Mouse (Mus musculus) thymus, postnatal 0 days (tissue): Measurements from ENCODE around the gene Mkks. TPM values are rescaled to one million over a fixed set of nuclear protein-coding genes. Genes with fewer than 3 reads are reported as not detected.
"Not testable (repeated sequence)": the region's sequence is repeated elsewhere in the genome, so short reads cannot be mapped to it uniquely, and the experiment has no call there.

Source experiments
- DNase-seq: peaks from one replicate; pipeline ENCODE4 v3.0.0-alpha.2; 2015; ENCODE audit warnings: low spot score
- polyA plus RNA-seq: library from polyadenylated mRNA; unstranded; fragments of >200 nt; fragmentation: Nextera tagmentation; extraction: Ambion mirVana; gene quantifications from 2 replicates; pipeline ENCODE4 v1.2.1, GENCODE M21; 2015

Gene Mkks
- polyA plus RNA-seq: 13.2 and 13.3 TPM in 2 replicates

GRCm38 (mm10) chr2:136891068-136891950 is at the start of gene Mkks, which contains the start of the genes Slx4ip and AL731706.1:
Gene Mkks, minus strand, starts transcription at chr2:136891389.
Gene Slx4ip, plus strand, starts transcription at chr2:136891218.
Gene AL731706.1, minus strand, starts transcription at chr2:136891389.
- peak; percentile 100 for DNase-seq

GRCm38 (mm10) chr2:136938249-136938648 is 47.1 kb upstream of the Mkks start:
- DNase-seq: no peak

- DNase-seq: no peak
Observed at GRCm38 (mm10) chr2:136936391-136937288, 45.5 kb upstream of the Mkks start.

GRCm38 (mm10) chr2:136921003-136921408 is 29.8 kb upstream of the Mkks start:
- peak; percentile 12 for DNase-seq

DNA sequence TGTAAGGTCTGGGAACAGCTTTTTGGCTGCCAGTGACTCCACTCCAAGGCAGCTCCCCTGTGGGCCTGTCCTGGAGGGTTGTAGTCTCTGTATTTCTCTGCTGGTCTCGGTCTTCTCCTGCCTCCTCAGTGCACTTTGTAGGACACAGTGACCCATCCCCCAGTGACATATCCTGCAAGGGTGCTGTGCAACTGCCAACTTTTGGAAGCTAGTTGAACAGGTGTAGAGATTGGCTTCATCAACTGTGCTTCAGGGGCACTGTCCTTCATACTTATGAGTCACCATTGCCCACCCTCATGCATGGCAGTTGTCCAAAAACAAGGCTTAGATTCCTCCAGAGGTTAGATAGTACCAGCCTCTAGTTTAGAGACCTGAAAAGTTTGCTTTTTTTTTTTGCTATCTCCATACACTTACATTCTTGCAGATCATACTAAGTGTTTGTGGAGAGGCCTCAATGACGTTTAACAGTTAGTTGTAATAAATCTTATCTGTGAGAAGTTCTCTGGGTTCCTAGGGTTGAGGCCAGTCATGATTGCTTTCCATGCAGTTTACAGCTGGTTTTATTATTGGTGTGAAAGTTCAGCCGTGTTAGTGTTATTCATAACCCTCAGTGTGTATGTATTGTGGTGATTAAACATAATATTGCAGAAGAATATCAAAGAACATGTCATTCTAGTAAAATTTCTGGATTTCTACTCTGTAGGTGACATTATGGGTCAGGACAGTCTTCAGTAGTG is 29.2 kb upstream of the Mkks start:
- DNase-seq: no peak

DNA sequence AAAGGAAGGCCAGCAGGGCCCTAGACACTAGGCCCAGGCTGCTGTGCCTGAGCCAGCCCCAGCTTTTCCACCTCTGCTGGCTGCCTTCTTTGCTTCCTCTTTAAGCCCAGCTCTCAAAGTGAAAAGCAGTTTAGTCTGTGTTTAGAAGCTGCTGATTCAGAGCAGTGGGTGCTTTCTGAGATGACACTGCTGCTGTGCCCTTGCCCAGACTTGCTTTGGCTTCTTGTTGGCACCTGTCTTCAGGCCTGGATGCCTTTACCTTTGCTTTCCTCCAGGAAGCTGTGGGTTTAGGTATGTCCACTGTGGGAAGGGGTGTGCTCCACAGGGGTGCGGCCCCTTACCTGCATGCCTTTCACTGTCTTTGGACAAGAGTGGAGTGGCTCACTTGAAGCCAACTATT is 28.2 kb upstream of the Mkks start:
- no peak for DNase-seq

GRCm38 (mm10) chr2:136914334-136914902 is 23.2 kb upstream of the Mkks start:
- DNase-seq: no peak

DNA sequence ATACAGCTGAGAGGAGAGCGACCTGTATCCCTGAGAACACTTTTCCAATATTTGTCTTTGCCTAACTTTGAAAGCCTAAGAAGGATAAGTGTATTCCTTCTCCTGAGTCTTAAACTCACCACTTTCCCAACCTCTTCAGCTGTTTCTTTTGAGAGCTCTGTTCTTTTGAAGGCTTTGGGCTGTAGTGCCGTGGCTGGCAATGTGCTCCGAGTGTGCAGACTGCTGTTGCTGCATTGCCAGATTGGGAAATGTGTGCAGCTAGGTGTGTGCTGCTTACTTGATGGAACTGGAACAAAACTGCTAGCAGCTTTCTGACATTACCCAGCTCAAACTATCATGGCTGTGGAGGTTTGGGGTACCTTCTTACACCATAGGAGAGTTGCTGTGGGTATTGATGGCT is 21.8 kb upstream of the Mkks start:
- no peak for DNase-seq

DNA sequence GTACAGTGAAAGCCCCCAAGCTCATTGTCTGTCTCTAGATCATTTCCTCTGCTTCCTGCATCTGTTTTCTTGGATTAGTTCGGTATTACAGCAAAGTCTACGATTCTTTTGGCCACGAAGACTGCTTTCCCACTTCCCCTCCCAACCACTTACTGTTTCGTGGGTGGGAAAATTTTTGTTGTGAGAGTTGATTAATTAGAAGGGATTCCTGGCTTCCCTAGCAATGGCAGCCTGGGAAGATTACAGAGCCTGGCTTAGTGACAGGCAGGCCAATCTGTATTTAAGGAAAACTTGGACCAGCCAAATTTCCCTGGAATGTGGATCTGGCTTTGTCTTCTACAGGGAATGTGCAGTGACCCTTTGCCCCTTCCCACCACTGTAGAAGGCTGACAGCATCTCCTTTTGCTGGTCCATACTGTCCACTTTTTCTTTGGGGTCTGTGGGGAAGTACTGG is 20.8 kb upstream of the Mkks start:
- DNase-seq: no peak

- no peak for DNase-seq
Observed at GRCm38 (mm10) chr2:136909298-136909697, 18.1 kb upstream of the Mkks start.

- no peak for DNase-seq
Observed at GRCm38 (mm10) chr2:136908596-136908995, 17.4 kb upstream of the Mkks start.

GRCm38 (mm10) chr2:136896131-136896530 is 4.9 kb upstream of the Mkks start:
- DNase-seq: no peak

DNA sequence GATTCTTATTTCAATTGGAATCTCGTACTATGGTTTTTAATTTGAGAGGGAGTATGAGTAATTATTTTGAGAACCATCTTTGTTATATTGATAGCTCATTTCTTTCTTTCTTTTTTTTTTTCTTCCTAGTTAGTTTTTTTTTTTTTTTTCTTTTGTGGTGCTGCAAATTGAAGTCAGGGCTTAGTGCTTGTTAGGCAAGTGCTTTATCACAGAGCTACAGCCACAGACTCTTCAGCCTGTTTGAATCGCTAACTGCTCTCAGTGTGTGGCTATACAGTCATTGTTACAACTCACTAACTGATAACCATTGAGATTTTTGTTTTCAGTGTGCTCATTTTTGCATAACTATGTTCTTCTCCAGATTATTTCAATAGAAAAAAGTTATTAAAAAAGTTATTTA is 3.3 kb upstream of the Mkks start:
- DNase-seq: no peak

- peak; percentile 97 for DNase-seq
Observed at GRCm38 (mm10) chr2:136891951-136892371, 772 bp upstream of the Mkks start.

DNA sequence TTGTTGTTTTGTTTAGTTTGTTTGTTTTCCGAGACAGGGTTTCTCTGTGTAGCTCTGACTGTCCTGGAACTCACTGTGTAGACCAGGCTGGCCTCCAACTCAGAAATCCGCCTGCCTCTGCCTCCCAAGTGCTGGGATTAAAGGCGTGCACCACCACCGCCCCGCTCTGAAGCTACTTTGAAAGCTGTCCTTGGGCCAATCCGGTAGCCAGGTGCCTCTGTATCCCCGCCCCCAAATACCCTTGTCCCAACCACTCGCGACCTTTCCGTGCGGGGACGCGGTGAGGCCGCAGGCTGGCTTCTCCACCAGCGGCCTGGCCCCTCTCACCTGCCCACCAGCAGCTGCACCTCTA is 497 bp downstream of the Mkks start:
- not testable (repeated sequence) for DNase-seq

- peak; percentile 12 for DNase-seq
Observed at GRCm38 (mm10) chr2:136886846-136887245, 4.3 kb downstream of the Mkks start.

GRCm38 (mm10) chr2:136885579-136885978 is 5.6 kb downstream of the Mkks start, which contains the start of gene AL731706.2:
Gene AL731706.2, minus strand, starts transcription at chr2:136885679.
- no peak for DNase-seq

GRCm38 (mm10) chr2:136854543-136855388 is 36.4 kb downstream of the Mkks start:
- no peak for DNase-seq

DNA sequence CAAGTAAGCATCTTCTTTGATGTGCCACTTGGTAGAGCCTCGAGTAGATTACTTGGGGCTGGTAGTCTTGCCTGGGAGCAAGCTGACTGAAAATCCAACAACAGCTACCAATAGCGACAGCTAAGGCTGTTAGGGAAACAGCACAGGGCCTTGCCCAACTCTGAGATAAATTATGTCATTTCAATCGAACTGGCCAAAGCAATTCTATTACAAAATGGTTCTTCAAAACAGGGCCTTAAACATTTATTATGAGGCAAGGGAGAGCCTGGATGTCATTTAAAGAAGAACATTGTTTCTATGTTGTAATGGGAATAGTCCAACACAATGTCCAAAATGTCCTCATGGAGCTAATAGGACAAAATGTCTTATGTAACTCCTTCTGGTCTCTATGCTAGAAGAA is 40.8 kb downstream of the Mkks start:
- no peak for DNase-seq

DNA sequence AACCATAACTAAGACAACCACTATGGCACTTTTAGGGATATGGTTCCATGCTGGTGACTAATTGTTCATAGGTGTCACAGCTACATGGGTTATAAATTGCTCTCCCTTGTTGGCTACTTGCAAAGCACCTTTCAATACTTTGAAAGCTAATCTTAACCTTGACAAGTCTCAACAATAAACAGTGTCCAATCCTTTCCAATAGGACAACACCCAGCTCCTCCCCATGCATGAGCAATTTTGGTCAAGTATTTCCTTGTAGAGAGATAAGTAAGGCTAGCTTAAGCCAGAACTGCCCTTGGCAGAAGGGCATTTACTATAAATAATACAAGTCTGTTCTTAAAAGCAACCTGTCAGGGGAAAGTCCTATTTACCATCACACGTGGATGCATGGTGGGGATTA is 53.2 kb downstream of the Mkks start:
- no peak for DNase-seq
